Mouse (Mus musculus): ENCODE measurements around the gene Galnt2. TPM values are rescaled to one million over a fixed set of nuclear protein-coding genes. Genes with fewer than 3 reads are reported as not detected.

Gene Galnt2
- polyA plus RNA-seq, 1 experiment: 55.5 TPM

- TF ChIP-seq FOSL1 (IDR thresholded peaks at IDR 0.05; ENCODE audit: insufficient read depth, low read length, poor library complexity, severe bottlenecking): no peak
- no peak for TF ChIP-seq CTCF (IDR thresholded peaks at IDR 0.05; ENCODE audit: control insufficient read depth, insufficient read depth, insufficient read length)
- TF ChIP-seq MYOD1 (IDR thresholded peaks at IDR 0.05; ENCODE audit: control insufficient read depth, insufficient read length, low read depth): peak; percentile 0
- no peaks in the 10 kb centered on the region for H3K79me2 ChIP-seq (ENCODE audit: control insufficient read depth, insufficient read depth)
- no peak overlapping the region for H3ac ChIP-seq (ENCODE audit: control insufficient read depth, insufficient read length, low read depth)
- H3K4me3 ChIP-seq (ENCODE audit: insufficient read depth, poor library complexity, severe bottlenecking): no peak overlapping the region
- H3K79me3 ChIP-seq (ENCODE audit: low read depth): no peaks in the 10 kb centered on the region
- no peaks in the 10 kb centered on the region for H3K27me3 ChIP-seq (ENCODE audit: control insufficient read depth, insufficient read depth, insufficient read length)
- H3K36me3 ChIP-seq (ENCODE audit: control insufficient read depth, insufficient read depth): peaks cover 56% of the 10 kb centered on the region
These were observed 108.6 kb downstream of the Galnt2 start for GRCm38 (mm10) chr8:124339742-124340141.

DNA sequence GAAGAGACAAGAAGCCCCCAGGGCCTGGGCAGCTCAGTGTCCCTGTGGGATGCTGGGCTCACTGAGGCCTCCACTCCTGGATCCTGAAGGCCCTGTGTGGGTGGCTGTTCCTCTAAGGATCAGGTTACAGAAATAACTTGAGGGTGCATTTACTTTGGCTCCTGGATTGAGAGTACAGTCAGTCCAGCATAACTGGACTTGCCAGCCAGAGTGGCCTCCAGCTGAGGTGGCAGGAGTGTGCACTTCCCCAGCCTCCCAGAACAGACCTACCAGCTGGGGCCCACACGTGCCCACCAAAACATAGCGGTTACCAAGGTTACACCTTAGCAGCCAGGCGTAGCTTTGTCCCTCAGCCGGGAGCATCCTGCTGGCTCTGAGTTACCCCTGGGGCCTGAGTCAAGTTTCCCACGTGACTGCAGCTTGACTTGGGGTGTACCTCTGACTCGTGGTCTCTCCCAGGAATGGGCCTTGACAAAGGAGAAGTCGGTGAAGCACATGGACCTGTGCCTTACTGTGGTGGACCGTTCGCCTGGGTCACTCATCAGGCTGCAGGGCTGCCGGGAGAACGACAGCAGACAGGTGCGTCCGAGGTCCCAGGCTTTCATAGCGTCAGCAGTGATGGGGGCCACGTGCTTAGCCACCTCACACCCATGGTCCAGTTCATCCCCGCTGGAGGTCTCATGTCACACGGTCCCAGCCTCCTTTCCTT is 109.3 kb downstream of the Galnt2 start:
- Histone ChIP-seq H3K79me2 (ENCODE audit: control insufficient read depth, insufficient read depth) (no peaks in the 10 kb centered on the region), H3ac (ENCODE audit: control insufficient read depth, insufficient read length, low read depth) (no peak overlapping the region), H3K36me3 (ENCODE audit: control insufficient read depth, insufficient read depth) (peaks cover 56% of the 10 kb centered on the region), H3K79me3 (ENCODE audit: low read depth) (no peaks in the 10 kb centered on the region), H3K27me3 (ENCODE audit: control insufficient read depth, insufficient read depth, insufficient read length) (no peaks in the 10 kb centered on the region), H3K4me3 (ENCODE audit: insufficient read depth, poor library complexity, severe bottlenecking) (no peak overlapping the region)
- TF ChIP-seq MYOG (IDR thresholded peaks at IDR 0.05; ENCODE audit: control insufficient read depth, extremely low read depth, insufficient read length) (no peak), MYOD1 (IDR thresholded peaks at IDR 0.05; ENCODE audit: control insufficient read depth, insufficient read length, low read depth) (peak; percentile 94), MAX (IDR thresholded peaks at IDR 0.05) (peak; percentile 93), CEBPB (IDR thresholded peaks at IDR 0.05; ENCODE audit: low read depth) (no peak), USF1 (IDR thresholded peaks at IDR 0.05; ENCODE audit: low read depth) (peak; percentile 89)

DNA sequence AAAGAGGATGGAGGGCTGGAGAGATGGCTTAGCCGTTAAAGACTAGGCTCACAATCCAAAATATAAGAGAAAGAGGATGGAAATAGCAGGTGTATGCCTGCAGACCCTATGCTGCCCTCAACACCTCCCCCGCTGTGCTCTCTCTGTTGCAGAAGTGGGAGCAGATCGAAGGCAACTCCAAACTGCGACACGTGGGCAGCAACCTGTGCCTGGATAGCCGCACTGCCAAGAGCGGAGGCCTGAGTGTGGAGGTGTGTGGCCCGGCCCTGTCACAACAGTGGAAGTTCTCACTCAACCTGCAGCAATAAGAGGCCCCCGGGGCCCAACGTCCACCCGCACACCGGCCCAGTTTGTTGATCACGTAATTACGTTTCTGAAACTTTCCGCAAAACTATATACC is 112.0 kb downstream of the Galnt2 start:
- Histone ChIP-seq H3K79me3 (ENCODE audit: low read depth) (no peaks in the 10 kb centered on the region), H3K27me3 (ENCODE audit: control insufficient read depth, insufficient read depth, insufficient read length) (no peaks in the 10 kb centered on the region), H3K4me3 (ENCODE audit: insufficient read depth, poor library complexity, severe bottlenecking) (no peak overlapping the region), H3K79me2 (ENCODE audit: control insufficient read depth, insufficient read depth) (no peaks in the 10 kb centered on the region), H3ac (ENCODE audit: control insufficient read depth, insufficient read length, low read depth) (no peak overlapping the region), H3K36me3 (ENCODE audit: control insufficient read depth, insufficient read depth) (peaks cover 40% of the 10 kb centered on the region)
- TF ChIP-seq CEBPB (IDR thresholded peaks at IDR 0.05; ENCODE audit: low read depth): no peak
- TF ChIP-seq USF1 (IDR thresholded peaks at IDR 0.05; ENCODE audit: low read depth): no peak
- TF ChIP-seq MYOD1 (IDR thresholded peaks at IDR 0.05; ENCODE audit: control insufficient read depth, insufficient read length, low read depth): no peak
- TF ChIP-seq FOSL1 (IDR thresholded peaks at IDR 0.05; ENCODE audit: insufficient read depth, low read length, poor library complexity, severe bottlenecking): no peak
- TF ChIP-seq MAX (IDR thresholded peaks at IDR 0.05): no peak
- TF ChIP-seq CTCF (IDR thresholded peaks at IDR 0.05; ENCODE audit: control insufficient read depth, insufficient read depth, insufficient read length): no peak
- no peak for TF ChIP-seq MYOG (IDR thresholded peaks at IDR 0.05; ENCODE audit: control insufficient read depth, extremely low read depth, insufficient read length)

GRCm38 (mm10) chr8:124343991-124344390 is 112.8 kb downstream of the Galnt2 start:
- H3K36me3 ChIP-seq (ENCODE audit: control insufficient read depth, insufficient read depth): peaks cover 33% of the 10 kb centered on the region
- TF ChIP-seq FOSL1 (IDR thresholded peaks at IDR 0.05; ENCODE audit: insufficient read depth, low read length, poor library complexity, severe bottlenecking): no peak
- no peak for TF ChIP-seq CTCF (IDR thresholded peaks at IDR 0.05; ENCODE audit: control insufficient read depth, insufficient read depth, insufficient read length)
- TF ChIP-seq MYOG (IDR thresholded peaks at IDR 0.05; ENCODE audit: control insufficient read depth, extremely low read depth, insufficient read length): no peak
- no peak for TF ChIP-seq USF1 (IDR thresholded peaks at IDR 0.05; ENCODE audit: low read depth)
- H3K79me2 ChIP-seq (ENCODE audit: control insufficient read depth, insufficient read depth): no peaks in the 10 kb centered on the region

DNA sequence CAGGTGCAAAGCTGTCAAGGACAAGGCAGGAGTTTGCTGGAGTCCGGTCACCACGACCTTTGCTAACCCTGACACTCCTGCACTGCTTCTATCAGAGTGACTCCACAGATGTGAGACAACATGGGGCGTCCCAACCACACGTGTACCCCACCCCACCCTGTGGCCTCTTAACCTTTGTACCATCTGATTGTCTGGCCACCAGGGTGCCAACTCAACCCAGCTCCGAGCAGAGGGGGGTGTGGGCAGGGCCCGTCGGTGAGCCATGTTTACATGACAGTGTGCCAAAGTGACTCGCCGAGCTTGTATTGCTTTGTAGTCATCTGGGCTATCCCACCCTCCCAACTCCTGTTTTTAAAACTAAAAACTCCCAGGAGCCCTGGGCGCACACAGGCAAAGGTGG is 113.9 kb downstream of the Galnt2 start:
- no peak overlapping the region for H3ac ChIP-seq (ENCODE audit: control insufficient read depth, insufficient read length, low read depth)
- H3K4me3 ChIP-seq (ENCODE audit: insufficient read depth, poor library complexity, severe bottlenecking): no peak overlapping the region
- peaks cover 33% of the 10 kb centered on the region for H3K36me3 ChIP-seq (ENCODE audit: control insufficient read depth, insufficient read depth)
- H3K79me2 ChIP-seq (ENCODE audit: control insufficient read depth, insufficient read depth): no peaks in the 10 kb centered on the region
- H3K27me3 ChIP-seq (ENCODE audit: control insufficient read depth, insufficient read depth, insufficient read length): no peaks in the 10 kb centered on the region
- TF ChIP-seq MYOG (IDR thresholded peaks at IDR 0.05; ENCODE audit: control insufficient read depth, extremely low read depth, insufficient read length) (no peak), USF1 (IDR thresholded peaks at IDR 0.05; ENCODE audit: low read depth) (no peak), CEBPB (IDR thresholded peaks at IDR 0.05; ENCODE audit: low read depth) (no peak), MAX (IDR thresholded peaks at IDR 0.05) (no peak), MYOD1 (IDR thresholded peaks at IDR 0.05; ENCODE audit: control insufficient read depth, insufficient read length, low read depth) (no peak), CTCF (IDR thresholded peaks at IDR 0.05; ENCODE audit: control insufficient read depth, insufficient read depth, insufficient read length) (no peak), FOSL1 (IDR thresholded peaks at IDR 0.05; ENCODE audit: insufficient read depth, low read length, poor library complexity, severe bottlenecking) (no peak)
- no peaks in the 10 kb centered on the region for H3K79me3 ChIP-seq (ENCODE audit: low read depth)

More at GRCm38 (mm10) chr8:124343991-124344390, 112.8 kb downstream of the Galnt2 start:
- Histone ChIP-seq H3K4me3 (ENCODE audit: insufficient read depth, poor library complexity, severe bottlenecking) (no peak overlapping the region), H3ac (ENCODE audit: control insufficient read depth, insufficient read length, low read depth) (no peak overlapping the region), H3K27me3 (ENCODE audit: control insufficient read depth, insufficient read depth, insufficient read length) (no peaks in the 10 kb centered on the region), H3K79me3 (ENCODE audit: low read depth) (no peaks in the 10 kb centered on the region)

All from C2C12 (cell line).